Comparison of ENCODE assay signal across 21 mouse cellular contexts in the genomic region with DNA sequence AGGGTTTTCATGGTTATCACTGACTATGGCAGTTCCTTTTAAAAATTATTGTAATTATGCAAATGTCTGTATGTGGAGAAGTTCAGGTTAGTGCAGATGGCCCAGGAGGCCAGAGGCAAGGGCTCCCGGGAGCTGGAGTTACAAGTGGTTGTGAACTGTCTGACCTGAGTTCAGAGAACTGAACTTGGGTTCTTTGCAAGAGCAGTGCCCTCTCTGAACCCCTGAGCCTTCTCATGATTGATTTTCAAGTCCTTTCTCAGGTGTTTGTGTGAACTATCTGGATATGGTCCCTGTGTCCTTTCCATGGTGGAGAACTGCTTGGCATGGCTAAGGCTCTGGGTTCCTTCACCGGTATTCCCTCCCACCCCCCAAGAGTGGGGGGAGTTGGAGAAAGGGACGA. TPM values are rescaled to one million over a fixed set of nuclear protein-coding genes. Genes with fewer than 3 reads are reported as not detected.
DNase-seq lines count a peak whose midpoint lies in the region; ATAC-seq and TF ChIP-seq lines count a peak whose summit lies in the region.
"Had no signal": no experiment of that assay in that cellular context is flagged by ENCODE, and none has a peak within 500 bp of the region (broad histone marks: within the 10 kb centered on the region; RNA-seq: fewer than 3 reads in every experiment).

No protein-coding gene starts in this region.

- peaks cover 1% of the 10 kb centered on the region; the same call in 1 of the 2 replicates for H3K36me3 ChIP-seq in kidney, adult 2 months (ENCODE audit: control insufficient read depth, insufficient read depth, low read length)
- H3K36me3 ChIP-seq in liver, embryonic 12.5 days = peaks cover 94% of the 10 kb centered on the region
- H3K36me3 ChIP-seq in liver, embryonic 11.5 days (ENCODE audit: control insufficient read depth, insufficient read depth, low read length) = peaks cover 41% of the 10 kb centered on the region

- TF ChIP-seq POLR2A in cerebellum, adult 2 months (IDR thresholded peaks at IDR 0.05; ENCODE audit: borderline replicate concordance, insufficient read depth, low read length) = no peak
- TF ChIP-seq POLR2A in kidney, adult 2 months (IDR thresholded peaks at IDR 0.05; ENCODE audit: low read depth, low read length) = no peak

- no peak overlapping the region for H3K4me3 ChIP-seq in cerebellum, adult 2 months (replicated peaks; ENCODE audit: insufficient read depth, low read depth, low read length)
- no peak overlapping the region for H3K4me3 ChIP-seq in kidney, adult 2 months (ENCODE audit: insufficient read depth, low read depth, low read length)
- H3K4me3 ChIP-seq in liver, embryonic 12.5 days = no peak overlapping the region
- H3K4me3 ChIP-seq in liver, embryonic 11.5 days (ENCODE audit: low read depth, low read length) = no peak overlapping the region
- H3K4me3 ChIP-seq: forebrain, embryonic 15.5 days; hindbrain, embryonic 12.5 days; intestine, embryonic 15.5 days; limb, embryonic 12.5 days; lung, embryonic 15.5 days had no signal

- no peaks in the 10 kb centered on the region for H3K27me3 ChIP-seq in cerebellum, adult 2 months (ENCODE audit: control insufficient read depth, insufficient read depth, low read length)
- H3K27me3 ChIP-seq in kidney, adult 2 months (replicated peaks; ENCODE audit: control insufficient read depth, insufficient read depth, low read length) = no peaks in the 10 kb centered on the region
- no peaks in the 10 kb centered on the region for H3K27me3 ChIP-seq in liver, embryonic 12.5 days (replicated peaks)
- H3K27me3 ChIP-seq in liver, embryonic 11.5 days (replicated peaks; ENCODE audit: control insufficient read depth, insufficient read depth, low read length) = no peaks in the 10 kb centered on the region
- H3K27me3 ChIP-seq: forebrain, embryonic 15.5 days; hindbrain, embryonic 12.5 days; intestine, embryonic 15.5 days; limb, embryonic 12.5 days; lung, embryonic 15.5 days had no signal

- H3K9ac ChIP-seq in liver, embryonic 12.5 days = no peak overlapping the region
- no peak overlapping the region for H3K9ac ChIP-seq in liver, embryonic 11.5 days (ENCODE audit: low read depth, low read length)
- H3K9ac ChIP-seq: forebrain, embryonic 15.5 days; hindbrain, embryonic 12.5 days; intestine, embryonic 15.5 days; limb, embryonic 12.5 days; liver, embryonic 14.5 days; lung, embryonic 15.5 days had no signal

- TF ChIP-seq CTCF in cerebellum, adult 2 months (IDR thresholded peaks at IDR 0.05; ENCODE audit: borderline replicate concordance, insufficient read depth, low read depth, low read length) = no peak
- no peak for TF ChIP-seq CTCF in kidney, adult 2 months (conservative IDR thresholded peaks at IDR 0.05; ENCODE audit: insufficient read depth, insufficient read length, low read depth, low read length)

- H3K27ac ChIP-seq in cerebellum, adult 2 months (ENCODE audit: insufficient read depth, low read length) = peak overlapping the region; percentile 51; the same call in 1 of the 2 replicates
- H3K27ac ChIP-seq in kidney, adult 2 months (ENCODE audit: insufficient read depth, low read depth, low read length) = peak overlapping the region; percentile 94
- H3K27ac ChIP-seq in liver, embryonic 12.5 days = no peak overlapping the region
- H3K27ac ChIP-seq in liver, embryonic 11.5 days (ENCODE audit: low read depth, low read length) = no peak overlapping the region
- H3K27ac ChIP-seq: forebrain, embryonic 15.5 days; hindbrain, embryonic 12.5 days; hindbrain, postnatal 0 days; intestine, embryonic 15.5 days; limb, embryonic 12.5 days; liver, embryonic 14.5 days; lung, embryonic 15.5 days had no signal

- peak in 1 of 2 experiments; percentile 36 for DNase-seq in cerebellum, adult 2 months
- DNase-seq in cerebellum, adult 8-10 months = no peak
- peak; percentile 59 for DNase-seq in kidney, adult 2 months
- DNase-seq in kidney, postnatal 14 days = no peak
- DNase-seq in liver, embryonic 11.5 days (ENCODE audit: low spot score) = no peak
- no peak for DNase-seq in lung, postnatal 4 days
- DNase-seq: right cerebral cortex, postnatal 25 days; spleen, adult 18-20 months; thymus, adult 2 months; thymus, postnatal 4 days had no signal

- no peak overlapping the region for H3K4me2 ChIP-seq in liver, embryonic 12.5 days
- H3K4me2 ChIP-seq in liver, embryonic 11.5 days = no peak overlapping the region
- H3K4me2 ChIP-seq: forebrain, embryonic 15.5 days; hindbrain, embryonic 12.5 days; intestine, embryonic 15.5 days; limb, embryonic 12.5 days; lung, embryonic 15.5 days; midbrain, embryonic 11.5 days had no signal

- WGBS in cerebellum, adult 2 months = 43% methylated on average over 3 of the region's 3 CpGs
- 48% methylated on average over 3 of the region's 3 CpGs for WGBS in kidney, adult 2 months
- WGBS in liver, embryonic 12.5 days (ENCODE audit: insufficient replicate concordance) = 87% methylated on average over 3 of the region's 3 CpGs
- 79% methylated on average over 3 of the region's 3 CpGs for WGBS in liver, embryonic 11.5 days

- H3K9me3 ChIP-seq in liver, embryonic 12.5 days (replicated peaks) = no peaks in the 10 kb centered on the region
- no peaks in the 10 kb centered on the region for H3K9me3 ChIP-seq in liver, embryonic 11.5 days (ENCODE audit: control insufficient read depth, low read length)
- H3K9me3 ChIP-seq: forebrain, embryonic 15.5 days; G1E; hindbrain, embryonic 12.5 days; intestine, embryonic 15.5 days; limb, embryonic 12.5 days; lung, embryonic 15.5 days had no signal

- H3K4me1 ChIP-seq in cerebellum, adult 2 months (ENCODE audit: control insufficient read depth, insufficient read depth, low read length) = peaks cover 14% of the 10 kb centered on the region
- peaks cover 9% of the 10 kb centered on the region for H3K4me1 ChIP-seq in kidney, adult 2 months (ENCODE audit: control insufficient read depth, insufficient read depth, low read length)
- no peaks in the 10 kb centered on the region for H3K4me1 ChIP-seq in liver, embryonic 12.5 days
- 0 out of 2 replicates have a peak, but pooled peaks cover 3% of the 10 kb centered on the region for H3K4me1 ChIP-seq in liver, embryonic 11.5 days (replicated peaks; ENCODE audit: control insufficient read depth, insufficient read depth, low read length)
- H3K4me1 ChIP-seq: hindbrain, embryonic 12.5 days; intestine, embryonic 15.5 days; limb, embryonic 12.5 days; lung, embryonic 15.5 days had no signal

- 0 out of 2 replicates have a peak, but pooled peaks have one; percentile 17 for ATAC-seq in liver, embryonic 12.5 days
- ATAC-seq in liver, embryonic 11.5 days (replicated peaks; ENCODE audit: low FRiP score) = no peak
- ATAC-seq: forebrain, embryonic 15.5 days; hindbrain, postnatal 0 days; intestine, embryonic 15.5 days; midbrain, embryonic 16.5 days had no signal

RNA-seq across cellular contexts. Expression of a gene that starts 14.7 kb away (rescaled TPM):
- 34.9 and 38.9 TPM in 2 replicates for polyA plus RNA-seq in cerebellum, adult 2 months (2012; rRNA removed)
- polyA plus RNA-seq in kidney, adult 2 months (2012; rRNA removed) = 14.4 and 19.3 TPM in 2 replicates
- 33.9 and 34.7 TPM in 2 replicates for polyA plus RNA-seq in liver, embryonic 12.5 days (2016; fragmentation: Nextera tagmentation; extraction: Ambion mirVana)
- polyA plus RNA-seq in liver, embryonic 11.5 days (2014; fragmentation: Nextera tagmentation; extraction: Ambion mirVana) = 30.8 and 34.8 TPM in 2 replicates

RNA-seq across cellular contexts. Expression of a gene that starts 14.7 kb away (rescaled TPM):
- polyA plus RNA-seq in cerebellum, adult 2 months (2012; rRNA removed) = 27.0 and 28.7 TPM in 2 replicates
- 440 and 469 TPM in 2 replicates for polyA plus RNA-seq in kidney, adult 2 months (2012; rRNA removed)
- 39.1 and 41.1 TPM in 2 replicates for polyA plus RNA-seq in liver, embryonic 12.5 days (2016; fragmentation: Nextera tagmentation; extraction: Ambion mirVana)
- polyA plus RNA-seq in liver, embryonic 11.5 days (2014; fragmentation: Nextera tagmentation; extraction: Ambion mirVana) = 51.8 and 61.0 TPM in 2 replicates

RNA-seq across cellular contexts. Expression of a gene that starts 29.4 kb away (rescaled TPM):
- 36.3 and 41.6 TPM in 2 replicates for polyA plus RNA-seq in cerebellum, adult 2 months (2012; rRNA removed)
- 8.0 and 8.7 TPM in 2 replicates for polyA plus RNA-seq in kidney, adult 2 months (2012; rRNA removed)
- 37.1 and 37.2 TPM in 2 replicates for polyA plus RNA-seq in liver, embryonic 12.5 days (2016; fragmentation: Nextera tagmentation; extraction: Ambion mirVana)
- polyA plus RNA-seq in liver, embryonic 11.5 days (2014; fragmentation: Nextera tagmentation; extraction: Ambion mirVana) = 54.0 and 58.2 TPM in 2 replicates
- polyA plus RNA-seq: G1E had no signal

RNA-seq across cellular contexts. Expression of a gene that starts 40.9 kb away (rescaled TPM):
- polyA plus RNA-seq in cerebellum, adult 2 months (2012; rRNA removed) = 18.9 and 19.3 TPM in 2 replicates
- 26.0 and 26.5 TPM in 2 replicates for polyA plus RNA-seq in kidney, adult 2 months (2012; rRNA removed)
- polyA plus RNA-seq in liver, embryonic 12.5 days (2016; fragmentation: Nextera tagmentation; extraction: Ambion mirVana) = 44.8 and 49.1 TPM in 2 replicates
- polyA plus RNA-seq in liver, embryonic 11.5 days (2014; fragmentation: Nextera tagmentation; extraction: Ambion mirVana) = 82.5 and 89.9 TPM in 2 replicates

Comparison
In these comparisons a context has a peak if more than half of its experiments do, and no peak if none do; other contexts are left out.
1. H3K27ac ChIP-seq: peak in cerebellum, adult 2 months (single experiment) and kidney, adult 2 months (single experiment); none in liver, embryonic 12.5 days (single experiment) and liver, embryonic 11.5 days (single experiment).